13 mouse cellular contexts compared by ENCODE assay signal in genomic region chr10:67672281-67672680, GRCm38 (mm10).
DNase-seq lines count a peak whose midpoint lies in the region; ATAC-seq and TF ChIP-seq lines count a peak whose summit lies in the region.
"Had no signal": no experiment of that assay in that cellular context is flagged by ENCODE, and none has a peak within 500 bp of the region (broad histone marks: within the 10 kb centered on the region; RNA-seq: fewer than 3 reads in every experiment).

No protein-coding gene starts in this region.

- no peak overlapping the region for H3K4me3 ChIP-seq in hindbrain, embryonic 16.5 days (ENCODE audit: low read length)
- H3K4me3 ChIP-seq in hindbrain, embryonic 12.5 days, result no peak overlapping the region
- no peak overlapping the region for H3K4me3 ChIP-seq in forebrain, embryonic 11.5 days (ENCODE audit: low read depth, low read length)
- H3K4me3 ChIP-seq: embryonic facial prominence, embryonic 12.5 days; liver, embryonic 15.5 days; myocyte had no signal

- POLR2A ChIA-PET in Patski (lab: Charles Lee), result no interaction called here

- no peak overlapping the region for H3K27ac ChIP-seq in hindbrain, embryonic 16.5 days (ENCODE audit: low read depth, low read length)
- no peak overlapping the region for H3K27ac ChIP-seq in hindbrain, embryonic 12.5 days
- no peak overlapping the region for H3K27ac ChIP-seq in forebrain, embryonic 11.5 days (ENCODE audit: low read depth, low read length)
- H3K27ac ChIP-seq: embryonic facial prominence, embryonic 12.5 days; liver, embryonic 15.5 days had no signal

- H3K4me1 ChIP-seq in hindbrain, embryonic 16.5 days (ENCODE audit: control insufficient read depth, insufficient read depth, low read depth, low read length), result no peaks in the 10 kb centered on the region
- no peaks in the 10 kb centered on the region for H3K4me1 ChIP-seq in hindbrain, embryonic 12.5 days
- H3K4me1 ChIP-seq in forebrain, embryonic 11.5 days (replicated peaks; ENCODE audit: control insufficient read depth, insufficient read depth, low read length), result no peaks in the 10 kb centered on the region
- H3K4me1 ChIP-seq: embryonic facial prominence, embryonic 12.5 days; liver, embryonic 15.5 days had no signal

- no peaks in the 10 kb centered on the region for H3K36me3 ChIP-seq in hindbrain, embryonic 16.5 days (ENCODE audit: control insufficient read depth, insufficient read depth, low read length)
- H3K36me3 ChIP-seq in hindbrain, embryonic 12.5 days, result no peaks in the 10 kb centered on the region
- no peaks in the 10 kb centered on the region for H3K36me3 ChIP-seq in forebrain, embryonic 11.5 days (ENCODE audit: control insufficient read depth, insufficient read depth, low read length)
- H3K36me3 ChIP-seq: embryonic facial prominence, embryonic 12.5 days; liver, embryonic 15.5 days had no signal

- no peak for TF ChIP-seq CTCF in Patski (IDR thresholded peaks at IDR 0.05)

- no peak overlapping the region for H3K9ac ChIP-seq in hindbrain, embryonic 16.5 days (ENCODE audit: low read depth, low read length)
- H3K9ac ChIP-seq in hindbrain, embryonic 12.5 days, result no peak overlapping the region
- no peak overlapping the region for H3K9ac ChIP-seq in forebrain, embryonic 11.5 days (ENCODE audit: low read length)
- H3K9ac ChIP-seq: embryonic facial prominence, embryonic 12.5 days; liver, embryonic 15.5 days had no signal

- DNase-seq in A20 (ENCODE audit: low read depth, low spot score) (peak; percentile 46), Patski (ENCODE audit: low read depth, low spot score) (peak; percentile 35)
- peak; percentile 51 for DNase-seq in kidney, adult 9 months
- DNase-seq in gastrocnemius, adult 18-20 months (ENCODE audit: low spot score), result no peak
- DNase-seq in layer of hippocampus, adult 9-11 months, result no peak
- DNase-seq in forebrain, embryonic 11.5 days (ENCODE audit: low spot score), result no peak
- DNase-seq: adrenal gland, postnatal 25 days; right cerebral cortex, postnatal 4 days had no signal

- ATAC-seq in hindbrain, embryonic 16.5 days, result peak; percentile 56; the same call in 1 of the 2 replicates
- ATAC-seq in hindbrain, embryonic 12.5 days (ENCODE audit: low FRiP score), result no peak
- ATAC-seq in Patski, result peak; percentile 39
- no peak for ATAC-seq in forebrain, embryonic 11.5 days (replicated peaks; ENCODE audit: low FRiP score)

- in situ Hi-C loops in Patski (cut with MboI; ENCODE audit: low pct_unique_long_range_greater_than_20kb), result no loop called here

- 63% methylated on average over 8 of the region's 8 CpGs for WGBS in hindbrain, embryonic 16.5 days
- WGBS in hindbrain, embryonic 12.5 days, result 79% methylated on average over 8 of the region's 8 CpGs
- 95% methylated on average over 8 of the region's 8 CpGs for WGBS in forebrain, embryonic 11.5 days

- H3K4me2 ChIP-seq in hindbrain, embryonic 16.5 days (ENCODE audit: low read length), result no peak overlapping the region
- H3K4me2 ChIP-seq in hindbrain, embryonic 12.5 days (replicated peaks), result no peak overlapping the region
- H3K4me2 ChIP-seq in forebrain, embryonic 11.5 days (ENCODE audit: low read depth, low read length, severe bottlenecking), result no peak overlapping the region
- H3K4me2 ChIP-seq: embryonic facial prominence, embryonic 12.5 days; liver, embryonic 15.5 days had no signal

- H3K9me3 ChIP-seq in hindbrain, embryonic 16.5 days (ENCODE audit: control insufficient read depth, low read length), result no peaks in the 10 kb centered on the region
- H3K9me3 ChIP-seq in hindbrain, embryonic 12.5 days (replicated peaks), result no peaks in the 10 kb centered on the region; the same call in 1 of the 2 replicates
- H3K9me3 ChIP-seq in forebrain, embryonic 11.5 days (ENCODE audit: control insufficient read depth, low read length), result no peaks in the 10 kb centered on the region
- H3K9me3 ChIP-seq: embryonic facial prominence, embryonic 12.5 days; liver, embryonic 15.5 days had no signal

- CTCF ChIA-PET in Patski (lab: Charles Lee), result interaction anchor here (1.0 to 1.4 kb wide), 2 partner anchors 14 to 49 kb away, joined by 3 read pairs; no protein-coding TSS in a partner anchor

- H3K27me3 ChIP-seq in hindbrain, embryonic 16.5 days (replicated peaks; ENCODE audit: control insufficient read depth, insufficient read depth, low read length), result no peaks in the 10 kb centered on the region
- no peaks in the 10 kb centered on the region for H3K27me3 ChIP-seq in hindbrain, embryonic 12.5 days
- H3K27me3 ChIP-seq in Patski, result no peaks in the 10 kb centered on the region
- no peaks in the 10 kb centered on the region for H3K27me3 ChIP-seq in forebrain, embryonic 11.5 days (ENCODE audit: control insufficient read depth, insufficient read depth, low read length)
- H3K27me3 ChIP-seq: embryonic facial prominence, embryonic 12.5 days; liver, embryonic 15.5 days had no signal

Comparison
In these comparisons a context has a peak if more than half of its experiments do, and no peak if none do; other contexts are left out.
1. ATAC-seq: peak in hindbrain, embryonic 16.5 days (single experiment) and Patski (single experiment); none in hindbrain, embryonic 12.5 days (single experiment) and forebrain, embryonic 11.5 days (single experiment).
2. DNase-seq: peak in A20 (single experiment), Patski (single experiment) and kidney, adult 9 months (single experiment); none in gastrocnemius, adult 18-20 months (single experiment), layer of hippocampus, adult 9-11 months (single experiment) and forebrain, embryonic 11.5 days (single experiment).